Mouse (Mus musculus): ENCODE results near the gene Fam160a1. TPM values are rescaled to one million over a fixed set of nuclear protein-coding genes. Genes with fewer than 3 reads are reported as not detected.

Gene Fam160a1
- polyA plus RNA-seq (2015; fragmentation: Nextera tagmentation; extraction: Ambion mirVana), result 6.1 and 6.7 TPM in 2 replicates

DNA sequence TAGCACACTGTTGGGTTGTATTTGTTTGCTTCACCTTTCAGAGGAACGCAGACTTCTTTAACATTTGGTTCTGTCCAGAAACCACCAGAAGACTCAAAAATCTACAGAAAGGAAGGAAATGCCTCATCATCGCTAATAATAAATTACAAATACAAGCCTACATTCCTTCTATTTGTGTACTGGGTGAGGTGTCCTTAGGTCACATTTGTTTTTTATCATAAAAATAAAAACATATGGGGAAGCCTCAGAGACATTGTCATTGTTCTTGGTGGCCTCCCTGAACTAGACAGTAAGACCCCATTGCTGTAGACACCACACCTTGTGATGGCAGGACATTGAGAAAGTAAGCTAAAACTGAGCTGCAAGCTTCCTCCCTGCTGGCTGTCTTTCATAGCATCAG, at the start of gene Fam160a1:
Gene Fam160a1 (minus strand): TSS at position 101 of the 400 bp plus-strand sequence.
- WGBS, result 71% methylated on average over 2 of the region's 2 CpGs
- Histone ChIP-seq H3K27me3 (ENCODE audit: insufficient read depth, low read length) (no peaks in the 10 kb centered on the region), H3K4me3 (ENCODE audit: low read length) (no peak within 1 kb of the TSS), H3K4me1 (ENCODE audit: insufficient read depth, low read length) (peaks cover 10% of the 10 kb centered on the region), H3K9ac (replicated peaks; ENCODE audit: low read length) (no peak within 1 kb of the TSS), H3K27ac (ENCODE audit: low read length) (0 out of 2 replicates have a peak within 1 kb of the TSS, but pooled peaks have one; percentile 14), H3K9me3 (ENCODE audit: low read length) (no peaks in the 10 kb centered on the region), H3K36me3 (ENCODE audit: insufficient read depth, low read length) (no peaks in the 10 kb centered on the region), H3K4me2 (replicated peaks; ENCODE audit: low read depth, low read length) (no peak within 1 kb of the TSS)
- ATAC-seq (ENCODE audit: low FRiP score, low TSS enrichment), result no peak

DNA sequence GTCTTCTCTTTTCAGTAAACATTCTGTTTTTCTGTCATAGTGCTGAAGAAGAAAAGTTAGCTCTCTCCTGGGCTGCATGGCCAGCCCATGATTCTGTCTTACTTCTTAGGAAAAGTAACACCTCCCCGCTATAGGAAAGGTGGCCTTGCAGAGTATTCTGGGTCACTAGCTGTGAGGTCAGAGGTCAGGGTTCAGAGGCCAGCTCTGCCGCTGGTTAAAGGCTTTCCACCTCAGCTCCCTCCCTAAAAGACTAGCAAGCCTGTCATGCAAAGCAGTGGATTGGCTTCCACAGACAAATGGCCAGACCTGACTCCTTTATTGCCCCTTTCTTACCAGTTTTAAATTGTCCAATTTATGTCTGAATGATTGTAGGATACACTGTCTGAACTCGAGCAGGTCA, 46.9 kb upstream of the Fam160a1 start:
- no peaks in the 10 kb centered on the region for H3K27me3 ChIP-seq (ENCODE audit: insufficient read depth, low read length)
- WGBS, result 14% methylated on average over 3 of the region's 3 CpGs
- H3K27ac ChIP-seq (ENCODE audit: low read length), result no peak overlapping the region
- H3K9ac ChIP-seq (replicated peaks; ENCODE audit: low read length), result no peak overlapping the region
- H3K36me3 ChIP-seq (ENCODE audit: insufficient read depth, low read length), result no peaks in the 10 kb centered on the region
- no peaks in the 10 kb centered on the region for H3K4me1 ChIP-seq (ENCODE audit: insufficient read depth, low read length)
- no peak overlapping the region for H3K4me3 ChIP-seq (ENCODE audit: low read length)
- ATAC-seq (ENCODE audit: low FRiP score, low TSS enrichment), result no peak
- peaks cover 2% of the 10 kb centered on the region for H3K9me3 ChIP-seq (ENCODE audit: low read length)
- no peak overlapping the region for H3K4me2 ChIP-seq (replicated peaks; ENCODE audit: low read depth, low read length)

DNA sequence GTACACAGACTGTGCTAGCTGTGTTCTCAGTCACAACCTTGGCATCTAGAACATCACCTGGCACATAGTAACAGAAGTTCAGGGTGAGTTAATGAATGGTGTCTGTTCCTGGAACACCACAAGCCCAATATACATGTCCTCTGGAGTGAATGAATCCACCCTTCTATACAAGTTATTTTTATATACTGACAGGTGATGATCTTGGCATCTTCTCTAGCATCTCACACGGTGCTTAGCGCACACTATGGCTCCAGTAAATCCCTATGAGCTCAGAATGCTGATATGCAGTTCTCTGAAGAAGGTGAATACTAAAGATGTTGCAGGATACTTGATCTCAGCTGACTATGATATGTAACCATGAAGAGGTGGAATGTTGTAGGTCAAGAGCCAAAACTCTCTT, 45.8 kb upstream of the Fam160a1 start:
- Histone ChIP-seq H3K4me1 (ENCODE audit: insufficient read depth, low read length) (no peaks in the 10 kb centered on the region), H3K36me3 (ENCODE audit: insufficient read depth, low read length) (no peaks in the 10 kb centered on the region), H3K27me3 (ENCODE audit: insufficient read depth, low read length) (no peaks in the 10 kb centered on the region), H3K4me3 (ENCODE audit: low read length) (no peak overlapping the region), H3K4me2 (replicated peaks; ENCODE audit: low read depth, low read length) (no peak overlapping the region), H3K27ac (ENCODE audit: low read length) (no peak overlapping the region), H3K9me3 (ENCODE audit: low read length) (no peaks in the 10 kb centered on the region), H3K9ac (replicated peaks; ENCODE audit: low read length) (no peak overlapping the region)
- 89% methylated on average over 2 of the region's 2 CpGs for WGBS
- ATAC-seq (ENCODE audit: low FRiP score, low TSS enrichment), result no peak

DNA sequence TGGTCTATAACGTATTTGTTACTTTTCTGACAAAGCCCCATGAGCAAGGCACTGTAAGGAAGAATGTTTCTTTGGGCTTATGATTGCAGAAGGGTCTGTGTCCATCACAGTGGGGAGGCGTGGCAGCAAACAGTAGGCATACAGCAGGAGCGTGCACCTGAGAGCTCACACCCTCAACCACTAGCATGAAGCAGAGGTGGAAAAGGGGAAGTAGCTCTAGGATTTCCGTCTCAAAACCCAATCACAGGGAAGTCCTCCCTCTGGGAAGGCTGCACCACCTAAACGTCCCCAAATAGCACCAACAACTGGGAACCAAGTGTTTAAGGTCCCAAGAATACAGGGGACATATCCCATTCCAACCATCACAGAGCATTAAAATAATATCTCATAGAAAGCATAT, 43.9 kb upstream of the Fam160a1 start:
- Histone ChIP-seq H3K4me1 (ENCODE audit: insufficient read depth, low read length) (no peaks in the 10 kb centered on the region), H3K9ac (replicated peaks; ENCODE audit: low read length) (no peak overlapping the region), H3K4me3 (ENCODE audit: low read length) (no peak overlapping the region), H3K4me2 (replicated peaks; ENCODE audit: low read depth, low read length) (no peak overlapping the region), H3K27ac (ENCODE audit: low read length) (no peak overlapping the region), H3K9me3 (ENCODE audit: low read length) (no peaks in the 10 kb centered on the region), H3K27me3 (ENCODE audit: insufficient read depth, low read length) (no peaks in the 10 kb centered on the region), H3K36me3 (ENCODE audit: insufficient read depth, low read length) (no peaks in the 10 kb centered on the region)
- no peak for ATAC-seq (ENCODE audit: low FRiP score, low TSS enrichment)
- WGBS, result 87% methylated on average over 5 of the region's 5 CpGs

DNA sequence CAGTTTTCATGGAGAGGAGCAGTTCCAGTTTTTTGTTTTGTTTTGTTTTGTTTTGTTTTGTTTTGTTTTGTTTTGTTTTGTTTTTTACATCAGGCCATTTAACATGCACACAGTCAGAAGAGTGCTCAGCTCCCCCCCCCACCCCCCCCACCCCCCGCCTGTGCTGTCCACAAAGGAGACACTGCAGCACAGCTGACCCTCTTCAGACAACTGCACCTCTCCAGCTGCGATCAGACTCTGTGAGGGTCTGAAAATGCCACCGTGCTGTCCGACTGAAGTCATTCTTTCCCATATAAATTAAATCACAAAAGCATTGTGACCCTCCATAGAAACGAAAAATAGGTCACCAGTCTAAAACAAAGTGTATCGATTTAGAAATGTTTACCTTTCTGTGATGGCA, 42.2 kb upstream of the Fam160a1 start:
- H3K36me3 ChIP-seq (ENCODE audit: insufficient read depth, low read length), result no peaks in the 10 kb centered on the region
- ATAC-seq (ENCODE audit: low FRiP score, low TSS enrichment), result no peak
- H3K4me3 ChIP-seq (ENCODE audit: low read length), result no peak overlapping the region
- no peaks in the 10 kb centered on the region for H3K4me1 ChIP-seq (ENCODE audit: insufficient read depth, low read length)
- H3K27ac ChIP-seq (ENCODE audit: low read length), result no peak overlapping the region
- H3K9me3 ChIP-seq (ENCODE audit: low read length), result no peaks in the 10 kb centered on the region
- H3K4me2 ChIP-seq (replicated peaks; ENCODE audit: low read depth, low read length), result no peak overlapping the region
- H3K27me3 ChIP-seq (ENCODE audit: insufficient read depth, low read length), result no peaks in the 10 kb centered on the region
- 59% methylated on average over 6 of the region's 6 CpGs for WGBS
- no peak overlapping the region for H3K9ac ChIP-seq (replicated peaks; ENCODE audit: low read length)

DNA sequence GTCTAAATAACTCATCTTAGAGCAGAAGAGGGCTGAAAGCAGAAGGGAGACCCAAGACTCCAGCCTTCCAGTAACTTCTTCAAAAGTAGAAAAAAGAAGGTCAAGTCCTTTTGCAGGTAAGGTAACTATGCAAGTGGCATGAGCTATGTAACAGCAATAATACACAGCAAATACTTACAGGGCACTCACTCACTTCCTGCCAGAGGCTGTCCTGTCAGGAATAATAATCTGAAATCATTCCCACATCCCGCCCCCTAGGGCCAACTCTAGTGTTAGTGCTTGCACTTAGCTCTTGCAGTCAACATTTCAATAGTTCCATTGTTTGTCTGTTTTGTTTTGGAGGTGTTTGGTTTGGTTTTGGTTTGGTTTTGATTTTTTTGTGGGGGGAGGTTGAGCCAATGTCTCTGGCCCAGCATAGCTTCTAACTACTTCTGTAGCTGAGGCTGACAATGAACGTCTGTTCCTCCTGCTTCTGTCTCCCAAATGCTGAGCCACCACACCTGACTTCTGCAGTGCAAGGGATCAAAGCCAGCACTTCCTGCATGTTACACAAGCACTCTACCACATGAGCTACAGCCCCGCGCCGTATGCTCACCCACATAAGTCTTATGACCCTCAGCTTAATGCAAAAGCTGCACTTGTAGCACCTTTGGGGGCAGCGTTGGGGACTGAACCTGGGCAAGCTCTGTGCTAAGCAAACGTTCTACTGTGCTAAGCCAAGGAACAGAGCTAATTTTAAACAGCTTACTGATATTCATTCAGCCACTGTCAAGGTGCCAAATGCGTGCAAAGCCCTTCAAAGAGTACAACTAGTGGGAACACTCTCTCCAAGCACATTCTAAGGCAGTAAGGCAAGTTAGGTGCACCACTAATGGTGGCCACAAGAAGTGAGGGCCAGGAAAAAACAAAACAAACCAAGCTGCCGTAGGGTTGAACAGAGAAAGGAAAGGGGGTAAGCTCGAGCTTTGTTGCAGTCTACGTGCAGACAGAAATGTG, 41.3 kb upstream of the Fam160a1 start:
- Histone ChIP-seq H3K4me1 (ENCODE audit: insufficient read depth, low read length) (no peaks in the 10 kb centered on the region), H3K4me3 (ENCODE audit: low read length) (no peak overlapping the region), H3K9me3 (ENCODE audit: low read length) (no peaks in the 10 kb centered on the region), H3K9ac (replicated peaks; ENCODE audit: low read length) (no peak overlapping the region), H3K36me3 (ENCODE audit: insufficient read depth, low read length) (no peaks in the 10 kb centered on the region), H3K27ac (ENCODE audit: low read length) (no peak overlapping the region), H3K4me2 (replicated peaks; ENCODE audit: low read depth, low read length) (no peak overlapping the region), H3K27me3 (ENCODE audit: insufficient read depth, low read length) (no peaks in the 10 kb centered on the region)
- WGBS, result 63% methylated on average over 11 of the region's 11 CpGs
- ATAC-seq (ENCODE audit: low FRiP score, low TSS enrichment), result no peak

DNA sequence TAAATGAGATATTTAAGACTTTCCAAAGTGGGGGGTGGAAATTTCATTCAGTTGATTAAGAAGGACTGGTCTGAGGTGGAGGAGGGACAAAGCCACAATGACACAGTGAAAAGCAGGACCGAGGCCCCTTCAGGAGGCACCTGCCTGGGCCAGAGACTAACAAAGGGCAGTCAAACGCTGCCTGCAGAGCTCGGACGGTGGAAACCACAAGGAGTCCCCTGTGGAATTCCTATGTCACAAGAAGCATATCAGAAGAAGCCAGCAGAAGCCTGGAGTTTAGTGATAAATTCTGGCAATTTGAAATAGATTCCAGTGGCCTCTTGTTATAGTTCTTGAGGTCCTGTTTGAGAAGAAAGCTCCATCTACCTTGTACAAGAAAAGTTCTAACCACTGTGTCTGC, 40.0 kb upstream of the Fam160a1 start:
- H3K27me3 ChIP-seq (ENCODE audit: insufficient read depth, low read length), result no peaks in the 10 kb centered on the region
- no peak overlapping the region for H3K4me3 ChIP-seq (ENCODE audit: low read length)
- H3K9ac ChIP-seq (replicated peaks; ENCODE audit: low read length), result no peak overlapping the region
- no peaks in the 10 kb centered on the region for H3K4me1 ChIP-seq (ENCODE audit: insufficient read depth, low read length)
- H3K4me2 ChIP-seq (replicated peaks; ENCODE audit: low read depth, low read length), result no peak overlapping the region
- H3K27ac ChIP-seq (ENCODE audit: low read length), result no peak overlapping the region
- no peaks in the 10 kb centered on the region for H3K36me3 ChIP-seq (ENCODE audit: insufficient read depth, low read length)
- 42% methylated on average over 4 of the region's 4 CpGs for WGBS
- ATAC-seq (ENCODE audit: low FRiP score, low TSS enrichment), result no peak
- H3K9me3 ChIP-seq (ENCODE audit: low read length), result no peaks in the 10 kb centered on the region

DNA sequence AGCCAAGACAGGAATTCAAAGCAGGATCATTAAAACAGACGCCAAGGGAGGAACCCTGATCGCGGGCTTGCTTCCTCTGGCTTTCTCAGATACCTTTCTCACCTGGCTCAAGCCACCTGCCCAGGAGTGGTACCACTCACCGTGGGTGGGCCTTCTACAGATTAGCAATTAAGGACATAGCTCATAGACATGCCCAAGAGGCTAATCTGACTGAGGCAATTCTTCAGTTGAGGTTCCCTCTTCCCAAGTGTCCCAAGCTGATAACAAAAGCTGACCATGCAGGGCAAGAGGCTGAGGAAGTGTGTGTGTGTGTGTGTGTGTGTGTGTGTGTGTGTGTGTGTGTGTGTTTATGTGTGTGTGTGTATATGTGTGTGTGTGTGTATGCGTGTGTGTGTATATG, 38.9 kb upstream of the Fam160a1 start:
- no peak for ATAC-seq (ENCODE audit: low FRiP score, low TSS enrichment)
- Histone ChIP-seq H3K9me3 (ENCODE audit: low read length) (no peaks in the 10 kb centered on the region), H3K27me3 (ENCODE audit: insufficient read depth, low read length) (no peaks in the 10 kb centered on the region), H3K36me3 (ENCODE audit: insufficient read depth, low read length) (no peaks in the 10 kb centered on the region), H3K4me2 (replicated peaks; ENCODE audit: low read depth, low read length) (no peak overlapping the region), H3K4me3 (ENCODE audit: low read length) (no peak overlapping the region), H3K9ac (replicated peaks; ENCODE audit: low read length) (no peak overlapping the region), H3K4me1 (ENCODE audit: insufficient read depth, low read length) (no peaks in the 10 kb centered on the region), H3K27ac (ENCODE audit: low read length) (no peak overlapping the region)
- 88% methylated on average over 5 of the region's 5 CpGs for WGBS

DNA sequence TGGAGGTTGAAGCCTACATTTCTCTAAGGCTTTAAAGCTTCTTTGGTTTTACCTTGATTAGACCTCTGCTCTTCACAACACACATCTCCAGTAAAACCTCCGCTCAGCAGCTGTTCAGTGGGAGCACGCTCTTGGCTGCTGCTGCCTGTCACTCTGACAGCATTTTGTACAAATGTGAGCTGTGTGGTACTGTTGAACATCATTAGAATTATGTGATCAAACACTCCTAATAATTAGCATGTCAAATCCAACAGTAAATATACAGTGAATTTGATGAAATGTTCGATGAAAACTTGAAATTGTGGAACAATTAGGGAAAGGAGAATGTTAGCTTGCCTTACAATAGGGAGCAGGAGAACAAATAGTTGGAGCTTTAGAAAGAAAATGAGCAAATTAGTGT, 38.0 kb upstream of the Fam160a1 start:
- Histone ChIP-seq H3K9ac (replicated peaks; ENCODE audit: low read length) (no peak overlapping the region), H3K27me3 (ENCODE audit: insufficient read depth, low read length) (no peaks in the 10 kb centered on the region), H3K27ac (ENCODE audit: low read length) (no peak overlapping the region), H3K36me3 (ENCODE audit: insufficient read depth, low read length) (no peaks in the 10 kb centered on the region), H3K4me3 (ENCODE audit: low read length) (no peak overlapping the region), H3K4me1 (ENCODE audit: insufficient read depth, low read length) (no peaks in the 10 kb centered on the region), H3K4me2 (replicated peaks; ENCODE audit: low read depth, low read length) (no peak overlapping the region), H3K9me3 (ENCODE audit: low read length) (no peaks in the 10 kb centered on the region)
- ATAC-seq (ENCODE audit: low FRiP score, low TSS enrichment), result no peak
- WGBS, result 91% methylated on average over 3 of the region's 3 CpGs

- H3K4me1 ChIP-seq (ENCODE audit: insufficient read depth, low read length), result no peaks in the 10 kb centered on the region
- 90% methylated on average over 6 of the region's 6 CpGs for WGBS
- no peaks in the 10 kb centered on the region for H3K36me3 ChIP-seq (ENCODE audit: insufficient read depth, low read length)
- no peaks in the 10 kb centered on the region for H3K27me3 ChIP-seq (ENCODE audit: insufficient read depth, low read length)
- no peak overlapping the region for H3K4me2 ChIP-seq (replicated peaks; ENCODE audit: low read depth, low read length)
- H3K9ac ChIP-seq (replicated peaks; ENCODE audit: low read length), result no peak overlapping the region
- no peak overlapping the region for H3K4me3 ChIP-seq (ENCODE audit: low read length)
- no peak overlapping the region for H3K27ac ChIP-seq (ENCODE audit: low read length)
- ATAC-seq (ENCODE audit: low FRiP score, low TSS enrichment), result no peak
- no peaks in the 10 kb centered on the region for H3K9me3 ChIP-seq (ENCODE audit: low read length)
Observed at GRCm38 (mm10) chr3:85854143-85854542, 37.1 kb upstream of the Fam160a1 start.
